Mouse (Mus musculus) v-Abl transformed pro-B cells (cell line): ENCODE data around the gene Ssrp1.

Experiments
- in situ Hi-C, 2 experiments: fragments of 400-800 bp; cut with MboI; formaldehyde crosslinking; loops; one replicate each; pipeline ENCODE4 v1.15.1; 2025; ENCODE audit not compliant: unreplicated experiment in 2 of 2

The Ssrp1 gene

GRCm38 (mm10) chr2:85037047-85038026 is at the start of gene Ssrp1, which contains the start of gene P2rx3:
Gene Ssrp1 (plus strand): TSS chr2:85037234.
Gene P2rx3 (minus strand): TSS chr2:85037462.
- in situ Hi-C loops: loop anchor here (10.0 to 25.0 kb wide), 4 partner anchors 313 to 1300 kb away; partner anchors contain the start of genes Clp1 (in 1 of the 2) and Zdhhc5 (in 1 of the 2)

DNA sequence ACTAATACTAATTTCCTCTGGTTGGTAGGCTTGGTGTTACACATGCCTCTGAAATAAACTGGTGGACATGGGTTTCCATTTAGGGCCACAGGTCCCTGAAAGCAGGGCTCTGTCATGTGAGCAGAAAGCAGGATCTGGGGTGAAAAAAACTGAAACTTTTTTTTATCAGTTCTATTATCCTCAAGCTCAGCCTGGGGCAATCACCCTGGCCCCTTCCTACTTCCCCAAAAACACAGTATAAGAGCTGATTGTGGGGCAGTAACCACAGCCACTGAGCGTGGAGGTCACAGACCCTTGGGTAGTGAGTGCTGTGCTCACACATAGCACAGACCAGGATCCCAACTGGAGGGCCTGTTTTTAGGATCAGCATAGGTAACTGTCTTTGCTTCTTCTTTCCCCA is 49.1 kb upstream of the Ssrp1 start, which contains the start of gene Prg3:
Gene Prg3 (plus strand): TSS at position 286 of the 400 bp plus-strand sequence.
- in situ Hi-C loops: no loop called here

GRCm38 (mm10) chr2:84996376-84996775 is 40.7 kb upstream of the Ssrp1 start:
- in situ Hi-C loops: no loop called here

- in situ Hi-C loops: loop anchor here in 1 of 2 experiments (10.0 kb wide), 1 partner anchor 105 kb away; no protein-coding TSS in a partner anchor
These were observed 37.4 kb upstream of the Ssrp1 start for GRCm38 (mm10) chr2:84999486-85000181.

DNA sequence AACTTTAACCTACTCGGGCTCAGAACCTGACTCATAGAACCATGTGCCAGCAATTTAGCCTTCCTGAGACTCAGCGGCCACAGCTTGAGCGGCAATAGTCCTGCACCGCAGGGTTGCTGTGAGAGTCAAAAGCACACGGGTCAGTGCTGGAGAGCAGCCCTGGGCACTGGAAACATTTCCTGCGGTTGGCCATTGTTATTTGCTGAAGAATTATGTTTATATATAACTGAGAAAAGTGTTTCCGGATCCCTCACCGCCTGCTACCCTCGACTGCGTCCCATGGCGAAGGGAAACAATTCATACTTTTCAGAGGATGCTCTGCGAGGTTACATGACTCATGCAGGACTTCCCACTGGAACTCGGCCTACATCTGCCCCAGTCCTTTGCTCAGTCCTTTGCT is 35.5 kb upstream of the Ssrp1 start:
- in situ Hi-C loops: loop anchor here in 1 of 2 experiments (10.0 kb wide), 1 partner anchor 107 kb away; no protein-coding TSS in a partner anchor

- in situ Hi-C loops: loop anchor here in 1 of 2 experiments (10.0 kb wide), 1 partner anchor 108 kb away; no protein-coding TSS in a partner anchor
These were observed 34.5 kb upstream of the Ssrp1 start for GRCm38 (mm10) chr2:85002575-85002974.

DNA sequence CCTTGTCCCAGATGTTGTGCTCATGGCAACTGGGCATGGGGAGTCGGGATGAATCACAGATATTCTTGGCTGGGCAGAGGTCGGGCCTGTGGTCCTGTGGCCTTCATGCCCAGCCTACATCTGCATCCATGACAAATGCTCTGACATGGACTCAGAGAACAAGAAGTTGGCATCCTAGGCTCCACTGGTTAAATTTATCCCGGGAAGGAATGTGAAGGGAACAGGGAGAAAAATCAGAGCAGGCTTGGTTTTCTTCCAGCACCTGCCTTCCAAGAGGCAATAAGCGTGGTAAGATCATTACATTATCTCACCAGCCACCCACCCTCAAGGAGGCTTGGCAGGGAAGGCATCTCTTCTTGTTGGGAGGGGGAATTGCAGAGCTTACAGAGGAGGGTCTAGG is 32.7 kb upstream of the Ssrp1 start:
- in situ Hi-C loops: loop anchor here in 1 of 2 experiments (10.0 kb wide), 1 partner anchor 110 kb away; no protein-coding TSS in a partner anchor

- in situ Hi-C loops: loop anchor here (5.0 to 10.0 kb wide), 5 partner anchors 44 to 241 kb away; no protein-coding TSS in a partner anchor
These were observed 30.4 kb upstream of the Ssrp1 start for GRCm38 (mm10) chr2:85006600-85006999.

GRCm38 (mm10) chr2:85007729-85008128 is 29.3 kb upstream of the Ssrp1 start:
- in situ Hi-C loops: loop anchor here (5.0 to 10.0 kb wide), 5 partner anchors 45 to 240 kb away; no protein-coding TSS in a partner anchor

DNA sequence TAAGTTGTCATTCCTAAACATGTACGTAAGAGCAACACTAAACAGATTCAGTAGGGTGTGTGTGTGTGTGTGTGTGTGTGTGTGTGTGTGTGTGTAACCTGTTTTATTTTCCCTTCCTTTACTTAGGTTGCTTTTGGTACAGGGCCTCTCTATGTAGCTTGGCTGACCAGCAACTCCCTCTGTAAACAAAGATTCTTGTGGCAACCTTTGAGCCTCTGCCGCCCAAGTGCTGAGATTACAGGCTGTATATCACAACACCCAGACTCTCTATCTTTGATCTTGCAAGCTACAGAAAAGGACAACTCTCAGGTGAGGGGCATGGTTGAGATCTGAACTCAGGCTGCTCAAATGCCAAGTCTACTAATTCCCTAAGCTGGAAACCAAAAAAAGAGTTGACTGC is 27.8 kb upstream of the Ssrp1 start:
- in situ Hi-C loops: loop anchor here (5.0 to 10.0 kb wide), 5 partner anchors 47 to 238 kb away; no protein-coding TSS in a partner anchor

GRCm38 (mm10) chr2:85011906-85012604 is 25.0 kb upstream of the Ssrp1 start:
- in situ Hi-C loops: loop anchor here (5.0 to 10.0 kb wide), 2 partner anchors 100 to 177 kb away; partner anchors contain the start of gene Slc43a1 (in 1 of the 2)

- in situ Hi-C loops: loop anchor here (5.0 to 10.0 kb wide), 2 partner anchors 100 to 178 kb away; partner anchors contain the start of gene Slc43a1 (in 1 of the 2)
These were observed 24.4 kb upstream of the Ssrp1 start for GRCm38 (mm10) chr2:85012679-85013078.

DNA sequence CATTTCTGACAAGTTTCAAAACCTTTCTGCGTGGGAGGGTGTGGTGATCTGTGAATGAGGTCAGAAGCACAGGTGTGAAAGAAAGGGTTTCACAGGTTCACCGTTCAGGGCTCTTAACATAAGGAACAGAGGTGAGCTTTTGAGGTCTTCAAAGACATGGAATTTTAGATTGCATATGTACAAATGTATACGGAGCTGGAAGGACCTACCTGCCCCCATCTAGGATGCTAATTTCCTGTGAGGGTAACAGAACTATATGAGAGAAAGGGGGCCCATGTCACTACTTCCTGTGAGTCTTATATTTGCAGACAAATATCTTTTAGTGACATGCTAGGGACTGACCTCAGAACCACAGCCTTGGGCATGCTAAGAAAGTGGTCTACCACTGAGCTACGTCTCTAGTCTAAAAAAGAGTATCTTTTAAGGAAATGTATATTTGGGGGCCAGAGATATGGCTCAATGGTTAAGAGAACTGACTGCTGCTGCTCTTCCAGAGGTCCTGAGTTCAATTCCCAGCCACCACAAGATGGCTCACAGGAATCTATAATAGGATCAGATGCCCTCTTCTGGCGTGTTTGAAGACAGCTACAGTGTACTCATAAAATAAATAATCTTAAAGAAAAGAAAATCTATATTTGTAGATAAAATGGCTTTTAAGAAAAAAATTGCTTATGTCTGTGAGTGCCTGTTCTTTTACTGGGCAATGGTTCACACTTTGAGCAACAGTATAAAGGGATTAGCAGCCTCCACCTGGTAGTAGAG is 23.0 kb upstream of the Ssrp1 start:
- in situ Hi-C loops: loop anchor here (5.0 to 10.0 kb wide), 2 partner anchors 102 to 179 kb away; partner anchors contain the start of gene Slc43a1 (in 1 of the 2)

DNA sequence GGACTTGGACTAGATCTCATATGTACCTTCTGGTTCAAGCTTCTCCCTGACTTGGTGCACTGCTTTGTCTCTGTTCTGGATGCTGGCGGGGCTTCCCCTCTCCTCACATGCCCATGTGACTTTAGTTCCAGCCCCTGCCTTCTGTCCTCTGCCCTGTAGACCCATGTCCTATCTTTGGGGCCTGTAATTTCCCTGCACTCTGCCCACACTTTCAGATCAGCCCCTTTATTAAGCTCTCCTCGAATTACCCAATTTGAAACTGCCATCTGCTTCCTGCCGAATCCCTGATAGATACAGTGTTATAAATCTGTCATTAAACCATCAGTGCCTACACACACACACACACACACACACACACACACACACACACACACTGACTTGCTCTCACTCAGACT is 22.4 kb upstream of the Ssrp1 start:
- in situ Hi-C loops: loop anchor here (5.0 to 10.0 kb wide), 2 partner anchors 102 to 180 kb away; partner anchors contain the start of gene Slc43a1 (in 1 of the 2)

- in situ Hi-C loops: loop anchor here in 1 of 2 experiments (5.0 kb wide), 1 partner anchor 220 kb away; no protein-coding TSS in a partner anchor
These were observed 15.0 kb upstream of the Ssrp1 start for GRCm38 (mm10) chr2:85022043-85022442.

- in situ Hi-C loops: loop anchor here (25.0 kb wide), 3 partner anchors 314 to 1289 kb away; partner anchors contain the start of gene Zdhhc5 (in 1 of the 2)
These were observed 10.9 kb upstream of the Ssrp1 start for GRCm38 (mm10) chr2:85026178-85026577.

- in situ Hi-C loops: loop anchor here (25.0 kb wide), 3 partner anchors 315 to 1290 kb away; partner anchors contain the start of gene Zdhhc5 (in 1 of the 2)
These were observed 9.8 kb upstream of the Ssrp1 start for GRCm38 (mm10) chr2:85027281-85027680.

DNA sequence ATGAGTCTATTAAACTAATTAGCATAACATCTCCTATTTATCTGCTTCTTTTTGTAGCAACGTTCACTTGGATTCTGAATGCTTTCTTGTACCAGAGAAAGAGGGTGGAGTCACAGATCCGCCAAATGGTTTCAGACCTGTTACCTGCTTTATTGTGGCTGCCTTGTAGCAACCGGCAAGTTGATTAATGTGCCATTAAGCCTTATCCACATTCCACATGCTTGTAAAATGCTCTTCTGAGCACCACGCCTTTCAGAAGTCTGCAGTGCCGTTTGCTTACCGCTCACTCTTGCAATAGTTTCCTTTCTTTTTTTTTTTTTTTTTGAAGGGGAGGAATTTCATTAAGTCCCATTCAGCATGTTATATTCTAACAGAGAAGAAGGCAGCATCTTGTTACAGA is 7.1 kb upstream of the Ssrp1 start:
- in situ Hi-C loops: loop anchor here (10.0 to 25.0 kb wide), 4 partner anchors 305 to 1293 kb away; partner anchors contain the start of genes Clp1 (in 1 of the 2) and Zdhhc5 (in 1 of the 2)
